Comparison of ENCODE assay signal across 14 mouse cellular contexts in genomic region chr13:45924555-45924954, GRCm38 (mm10). TPM values are rescaled to one million over a fixed set of nuclear protein-coding genes. Genes with fewer than 3 reads are reported as not detected.
DNase-seq lines count a peak whose midpoint lies in the region; ATAC-seq and TF ChIP-seq lines count a peak whose summit lies in the region.
"Had no signal": no experiment of that assay in that cellular context is flagged by ENCODE, and none has a peak within 500 bp of the region (broad histone marks: within the 10 kb centered on the region; RNA-seq: fewer than 3 reads in every experiment).

No protein-coding gene starts in this region.

- ATAC-seq in kidney, postnatal 0 days (replicated peaks; ENCODE audit: low FRiP score, low read depth), result no peak
- ATAC-seq in inflammation-experienced regulatory T-cells, adult 6 months, result peak; percentile 77
- ATAC-seq in stomach, embryonic 15.5 days (ENCODE audit: insufficient read depth, low FRiP score, low read depth), result no peak
- ATAC-seq in intestine, embryonic 16.5 days, result no peak

- 0 out of 2 replicates have a peak overlapping the region, but pooled peaks have one; percentile 2 for H3K27ac ChIP-seq in kidney, postnatal 0 days
- peak overlapping the region; percentile 64 for H3K27ac ChIP-seq in stomach, embryonic 15.5 days
- H3K27ac ChIP-seq in intestine, embryonic 16.5 days (ENCODE audit: low read length), result no peak overlapping the region

- H3K36me3 ChIP-seq in kidney, postnatal 0 days (ENCODE audit: insufficient read depth, low read length), result no peaks in the 10 kb centered on the region
- no peaks in the 10 kb centered on the region for H3K36me3 ChIP-seq in stomach, embryonic 15.5 days
- H3K36me3 ChIP-seq in intestine, embryonic 16.5 days (ENCODE audit: control insufficient read depth, insufficient read depth, low read length), result no peaks in the 10 kb centered on the region

- no peak overlapping the region for H3K9ac ChIP-seq in kidney, postnatal 0 days (ENCODE audit: low read depth, low read length)
- H3K9ac ChIP-seq in stomach, embryonic 15.5 days, result no peak overlapping the region
- no peak overlapping the region for H3K9ac ChIP-seq in intestine, embryonic 16.5 days (ENCODE audit: low read depth, low read length)

- 56% methylated on average over 7 of the region's 7 CpGs for WGBS in kidney, postnatal 0 days
- WGBS in stomach, embryonic 15.5 days, result 50% methylated on average over 7 of the region's 7 CpGs
- WGBS in intestine, embryonic 16.5 days, result 67% methylated on average over 7 of the region's 7 CpGs

- no peak for DNase-seq in kidney, postnatal 0 days (ENCODE audit: low spot score)
- DNase-seq in kidney, postnatal 4 days, result no peak
- DNase-seq in NIH3T3 (ENCODE audit: low read depth), result peak; percentile 75
- DNase-seq in cerebellum, adult 11 months, result no peak
- DNase-seq in embryo, embryonic 9.5 days (ENCODE audit: extremely low spot score), result no peak
- DNase-seq: adrenal gland, adult 8-10 months; cerebellum, adult 2 months; gastrocnemius, postnatal 25 days; kidney, postnatal 14 days; lung, postnatal 36 days; right cerebral cortex, adult 18-20 months had no signal

- H3K9me3 ChIP-seq in kidney, postnatal 0 days (replicated peaks; ENCODE audit: low read length), result no peaks in the 10 kb centered on the region
- no peaks in the 10 kb centered on the region for H3K9me3 ChIP-seq in stomach, embryonic 15.5 days
- H3K9me3 ChIP-seq in intestine, embryonic 16.5 days (ENCODE audit: control insufficient read depth, low read length), result no peaks in the 10 kb centered on the region

- H3K27me3 ChIP-seq in kidney, postnatal 0 days (ENCODE audit: insufficient read depth, low read length), result no peaks in the 10 kb centered on the region
- H3K27me3 ChIP-seq in stomach, embryonic 15.5 days (replicated peaks), result no peaks in the 10 kb centered on the region
- H3K27me3 ChIP-seq in intestine, embryonic 16.5 days (replicated peaks; ENCODE audit: control insufficient read depth, insufficient read depth, low read length), result no peaks in the 10 kb centered on the region

- H3K4me2 ChIP-seq in kidney, postnatal 0 days (ENCODE audit: low read length), result no peak overlapping the region
- H3K4me2 ChIP-seq in stomach, embryonic 15.5 days, result peak overlapping the region; percentile 16; the same call in 1 of the 2 replicates
- no peak overlapping the region for H3K4me2 ChIP-seq in intestine, embryonic 16.5 days (ENCODE audit: low read depth, low read length)

- peaks cover 18% of the 10 kb centered on the region; the same call in 1 of the 2 replicates for H3K4me1 ChIP-seq in kidney, postnatal 0 days (replicated peaks; ENCODE audit: insufficient read depth, low read length)
- H3K4me1 ChIP-seq in stomach, embryonic 15.5 days, result peaks cover 3% of the 10 kb centered on the region; the same call in 1 of the 2 replicates
- peaks cover 7% of the 10 kb centered on the region for H3K4me1 ChIP-seq in intestine, embryonic 16.5 days (ENCODE audit: control insufficient read depth, insufficient read depth, low read length)

- TF ChIP-seq CTCF in kidney, postnatal 0 days (IDR thresholded peaks at IDR 0.05; ENCODE audit: low read depth), result no peak

- H3K4me3 ChIP-seq in kidney, postnatal 0 days (replicated peaks; ENCODE audit: low read depth, low read length), result no peak overlapping the region
- H3K4me3 ChIP-seq in stomach, embryonic 15.5 days (replicated peaks), result no peak overlapping the region
- H3K4me3 ChIP-seq in intestine, embryonic 16.5 days (ENCODE audit: low read length), result no peak overlapping the region

RNA-seq across cellular contexts. Expression of gene Atxn1, which starts 40.3 kb away (rescaled TPM):
- polyA plus RNA-seq in kidney, postnatal 0 days (2015; fragmentation: Nextera tagmentation; extraction: Ambion mirVana), result 6.8 and 9.4 TPM in 2 replicates
- polyA plus RNA-seq in inflammation-experienced regulatory T-cells, adult 6 months (2017; shearing (Covaris generic)), result 10 to 100 TPM; 35.9 to 51.1 (median 39.1) TPM
- 7.1 and 8.5 TPM in 2 replicates for polyA plus RNA-seq in stomach, embryonic 15.5 days (2015; fragmentation: Nextera tagmentation; extraction: Ambion mirVana)
- polyA plus RNA-seq in intestine, embryonic 16.5 days (2015; fragmentation: Nextera tagmentation; extraction: Ambion mirVana), result 5.0 and 5.3 TPM in 2 replicates
